Mouse (Mus musculus): Measurements from ENCODE around the gene Gatad2a. TPM values are rescaled to one million over a fixed set of nuclear protein-coding genes. Genes with fewer than 3 reads are reported as not detected.

Gatad2a gene
- total RNA-seq, 2 experiments from 2014 or later, result 30.7 to 38.7 TPM

- DNase-seq (ENCODE audit: low spot score in 2 of 2), result no peak
Measured at GRCm38 (mm10) chr8:69879678-69880077, 116.5 kb downstream of the Gatad2a start.

DNA sequence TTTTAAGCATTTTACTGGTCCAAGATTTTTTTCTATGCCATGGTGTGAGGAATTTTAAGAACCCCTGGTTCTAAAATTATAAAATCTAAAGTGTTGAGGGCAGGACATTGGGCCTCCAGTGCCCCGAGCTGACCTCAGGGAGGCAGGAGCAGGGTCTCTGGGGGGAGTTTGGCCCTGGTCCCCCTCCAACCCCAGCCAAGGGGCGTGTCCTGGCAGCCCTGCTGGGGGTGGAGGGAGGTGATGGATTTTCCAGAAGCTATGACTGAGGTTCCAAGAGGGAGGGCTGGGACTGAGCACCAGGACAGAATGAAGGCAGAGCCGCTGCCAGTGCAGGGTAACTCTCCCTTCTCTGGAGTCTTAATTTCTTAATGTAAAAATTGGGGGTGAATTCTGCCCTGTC is 118.2 kb downstream of the Gatad2a start:
- no peak for DNase-seq (ENCODE audit: low spot score in 2 of 2)

DNA sequence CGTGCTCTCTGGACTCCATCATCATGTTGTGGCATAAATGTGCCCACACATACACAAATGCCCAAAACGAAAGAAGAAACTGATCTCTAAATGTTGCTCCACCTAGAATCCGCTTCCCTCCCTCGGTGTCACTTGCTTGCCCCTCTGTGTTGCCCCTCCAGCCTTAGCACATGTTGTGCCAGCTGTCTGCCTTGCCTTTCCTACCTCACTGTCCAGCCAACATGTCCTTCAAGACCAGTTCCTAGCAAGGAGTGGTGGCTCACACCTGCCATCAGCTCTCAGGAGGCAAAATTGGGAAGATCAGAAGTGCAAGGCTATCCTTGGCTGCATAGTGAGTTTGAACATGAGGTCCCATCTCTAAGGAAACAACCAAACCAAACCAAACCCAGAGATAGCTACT is 118.8 kb downstream of the Gatad2a start:
- no peak for DNase-seq (ENCODE audit: low spot score in 2 of 2)

GRCm38 (mm10) chr8:69876967-69877366 is 119.2 kb downstream of the Gatad2a start:
- no peak for DNase-seq (ENCODE audit: low spot score in 2 of 2)

GRCm38 (mm10) chr8:69876097-69876496 is 120.1 kb downstream of the Gatad2a start:
- DNase-seq (ENCODE audit: low spot score in 2 of 2), result no peak

GRCm38 (mm10) chr8:69874654-69875053 is 121.5 kb downstream of the Gatad2a start:
- DNase-seq (ENCODE audit: low spot score in 2 of 2), result no peak

DNA sequence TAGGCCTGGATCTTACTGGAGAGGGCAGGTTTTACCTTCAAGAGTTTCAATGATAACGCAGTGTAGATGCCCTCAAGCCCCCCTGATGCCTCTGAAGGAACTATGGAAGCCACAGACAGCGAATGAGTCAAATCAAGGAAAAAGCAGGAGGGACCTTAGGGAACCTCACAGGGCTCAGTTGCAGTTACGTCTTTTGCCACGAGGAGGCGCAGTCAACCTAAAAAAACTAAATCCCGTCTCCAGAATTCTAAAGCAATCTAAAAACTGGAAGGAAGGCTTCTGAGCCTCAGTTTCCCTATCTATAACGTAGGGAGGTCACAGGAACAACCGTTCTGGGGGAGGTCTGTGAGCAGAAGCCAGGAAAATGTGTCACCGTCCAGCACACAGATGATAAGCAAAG is 122.0 kb downstream of the Gatad2a start:
- peak; percentile 67 to 68 for DNase-seq (ENCODE audit: low spot score in 2 of 2)

GRCm38 (mm10) chr8:69870907-69871306 is 125.3 kb downstream of the Gatad2a start:
- no peak for DNase-seq (ENCODE audit: low spot score in 2 of 2)

- DNase-seq (ENCODE audit: low spot score in 2 of 2), result no peak
Measured at GRCm38 (mm10) chr8:69870003-69870765, 126.0 kb downstream of the Gatad2a start.

DNA sequence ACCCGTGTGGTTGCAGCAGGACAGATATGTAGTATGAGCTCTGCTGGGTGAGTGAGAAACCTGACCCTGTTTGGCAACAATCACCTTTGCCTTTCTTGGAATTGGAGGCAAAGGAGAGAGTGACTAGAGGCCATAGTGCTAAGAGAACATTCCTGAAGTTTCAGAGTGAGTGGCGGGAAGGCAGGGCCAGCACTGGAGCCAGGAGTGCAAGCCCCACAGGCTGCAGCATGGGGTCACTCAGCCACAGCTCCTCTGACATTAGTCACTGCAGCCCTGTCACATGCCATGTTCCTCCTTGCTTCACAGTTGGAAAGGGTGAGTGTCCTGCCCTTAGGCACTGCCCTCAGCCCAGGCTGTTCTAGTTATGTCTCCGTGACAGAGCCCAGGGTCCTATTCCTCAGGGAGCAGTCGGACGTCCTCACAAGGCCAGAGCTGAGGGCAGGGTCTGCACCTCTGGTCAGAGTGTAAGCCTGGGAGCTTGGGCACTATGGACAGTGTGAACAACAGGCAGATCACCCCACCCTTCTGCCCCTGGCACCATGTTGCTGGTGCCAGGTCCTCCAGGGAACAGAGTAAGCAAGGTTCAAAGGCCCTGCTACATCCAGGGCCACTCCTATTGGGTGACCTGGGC is 128.4 kb downstream of the Gatad2a start:
- DNase-seq (ENCODE audit: low spot score in 2 of 2), result no peak

DNA sequence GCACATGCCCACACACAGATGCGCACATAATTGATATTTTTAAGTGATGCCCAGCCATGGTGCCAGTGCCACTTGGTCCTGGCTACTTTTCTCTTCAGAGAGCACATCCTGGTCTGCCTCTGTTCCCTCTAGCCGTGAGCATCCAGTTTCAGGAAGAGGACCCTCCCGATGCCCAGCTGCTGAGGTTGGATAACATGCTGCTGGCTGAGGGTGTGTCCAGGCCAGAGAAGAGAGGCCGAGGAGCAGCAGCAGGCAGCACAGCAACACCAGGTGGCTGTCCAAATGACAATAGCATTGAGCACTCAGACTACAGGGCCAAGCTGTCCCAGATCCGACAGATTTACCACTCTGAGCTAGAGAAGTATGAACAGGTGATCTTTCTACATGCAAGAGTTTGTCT is 132.0 kb downstream of the Gatad2a start:
- DNase-seq (ENCODE audit: low spot score in 2 of 2), result no peak

- no peak for DNase-seq (ENCODE audit: low spot score in 2 of 2)
Measured at GRCm38 (mm10) chr8:69863387-69864020, 132.7 kb downstream of the Gatad2a start.

DNA sequence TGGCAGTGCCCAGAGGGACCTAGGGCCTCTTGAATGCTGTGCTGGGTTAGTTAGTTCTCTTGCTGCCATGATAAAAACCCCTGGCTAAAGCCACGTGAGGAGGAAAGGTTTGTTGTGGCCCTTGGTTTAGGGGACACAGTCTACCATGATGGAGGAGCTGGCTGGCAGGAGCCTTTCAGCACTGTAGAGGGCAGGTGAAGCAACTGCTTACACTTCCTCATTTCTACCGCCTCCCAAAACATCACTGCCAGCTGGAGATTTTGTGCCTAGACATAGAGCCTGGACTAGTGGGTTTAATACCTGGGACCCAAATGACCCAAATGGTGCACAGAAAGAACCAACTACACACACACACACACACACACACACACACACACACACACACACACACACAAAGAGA is 134.9 kb downstream of the Gatad2a start:
- DNase-seq (ENCODE audit: low spot score in 2 of 2), result no peak

DNA sequence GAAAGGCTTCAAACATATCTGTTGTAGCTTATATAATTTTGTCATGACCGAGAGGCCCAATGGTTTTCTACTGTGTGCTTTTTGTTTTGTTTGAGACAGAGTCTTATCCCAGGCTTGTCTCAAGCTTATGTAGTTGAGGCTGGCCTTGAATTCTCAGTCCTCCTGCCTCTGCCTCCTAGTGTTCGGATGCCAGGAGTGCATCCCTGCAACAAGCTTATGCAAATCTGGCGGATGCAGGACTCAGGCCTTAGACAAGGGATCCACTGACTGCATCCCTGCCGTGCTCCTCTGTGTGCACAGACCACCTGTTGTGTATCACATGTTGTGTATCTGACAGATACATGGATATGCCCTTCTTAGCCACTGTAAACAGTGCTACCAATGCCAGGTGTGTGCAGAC is 135.4 kb downstream of the Gatad2a start:
- DNase-seq (ENCODE audit: low spot score in 2 of 2), result no peak

Other genes starting within 250 kb of the Gatad2a start
- 1 to 10 TPM; 4.1 to 5.2 TPM for gene Zfp963, start 246.4 kb downstream of the Gatad2a start, total RNA-seq (2021)
- gene Gm20422, start 221.5 kb downstream of the Gatad2a start, total RNA-seq (2021), result 1 to 10 TPM in 1 of 2 experiments, under 1 TPM in 1; 0.81 to 1.8 TPM
- 10 to 100 TPM; 44.3 to 44.5 TPM for gene Atp13a1, start 205.2 kb downstream of the Gatad2a start, total RNA-seq (2021)
- 10 to 100 TPM; 29.8 to 30.4 TPM for gene Zfp866, start 205.2 kb downstream of the Gatad2a start, total RNA-seq (2021)
- gene Gmip, start 187.7 kb downstream of the Gatad2a start, total RNA-seq (2021), result 10 to 100 TPM; 19.2 to 20.5 TPM
- gene Lpar2, start 174.0 kb downstream of the Gatad2a start, total RNA-seq (2021), result 1 to 10 TPM in 1 of 2 experiments, under 1 TPM in 1; 0.74 to 1.0 TPM
- 10 to 100 TPM; 17.1 to 19.7 TPM for gene Pbx4, start 163.9 kb downstream of the Gatad2a start, total RNA-seq (2021)
- gene Cilp2, start 108.7 kb downstream of the Gatad2a start, total RNA-seq (2021), result 1 to 10 TPM; 1.6 to 2.4 TPM
- gene Tssk6, start 94.2 kb downstream of the Gatad2a start, total RNA-seq (2021), result under 1 TPM; 0.25 to 0.48 TPM
- 100 to 1,000 TPM; 152 to 159 TPM for gene Ndufa13, start 93.8 kb downstream of the Gatad2a start, total RNA-seq (2021)
- gene Yjefn3, start 93.7 kb downstream of the Gatad2a start, total RNA-seq (2021), result 10 to 100 TPM; 19.8 to 24.6 TPM
- 10 to 100 TPM; 81.4 to 85.3 TPM for gene Mau2, start 46.4 kb upstream of the Gatad2a start, total RNA-seq (2021)
- gene Sugp1, start 46.4 kb upstream of the Gatad2a start, total RNA-seq (2021), result 10 to 100 TPM; 50.5 to 57.3 TPM
- 1 to 10 TPM; 1.9 to 3.1 TPM for gene Tm6sf2, start 76.5 kb upstream of the Gatad2a start, total RNA-seq (2021)
- gene Hapln4, start 87.1 kb upstream of the Gatad2a start, total RNA-seq (2021), result 10 to 100 TPM; 29.7 to 35.4 TPM
- gene Ncan, start 124.5 kb upstream of the Gatad2a start, total RNA-seq (2021), result 100 to 1,000 TPM; 371 to 387 TPM
- 10 to 100 TPM; 26.9 to 31.2 TPM for gene Nr2c2ap, start 134.9 kb upstream of the Gatad2a start, total RNA-seq (2021)
- 10 to 100 TPM in 1 of 2 experiments, 1 to 10 TPM in 1; 9.9 to 12.6 TPM for gene Rfxank, start 142.8 kb upstream of the Gatad2a start, total RNA-seq (2021)
- 10 to 100 TPM; 42.0 to 44.1 TPM for gene Borcs8, start 143.1 kb upstream of the Gatad2a start, total RNA-seq (2021)
- under 1 TPM; 0.29 to 0.41 TPM for gene Mef2b, start 143.3 kb upstream of the Gatad2a start, total RNA-seq (2021)
- 10 to 100 TPM; 46.1 to 49.4 TPM for gene Tmem161a, start 176.0 kb upstream of the Gatad2a start, total RNA-seq (2021)
- 10 to 100 TPM; 34.0 to 36.2 TPM for gene Slc25a42, start 215.9 kb upstream of the Gatad2a start, total RNA-seq (2021)
- 100 to 1,000 TPM; 124 TPM for gene Sugp2, start 237.8 kb upstream of the Gatad2a start, total RNA-seq (2021)
- gene Armc6, start 238.1 kb upstream of the Gatad2a start, total RNA-seq (2021), result 10 to 100 TPM; 60.1 to 67.4 TPM